12 mouse cellular contexts compared by ENCODE assay signal in genomic region chr2:163439488-163439887, GRCm38 (mm10). TPM values are rescaled to one million over a fixed set of nuclear protein-coding genes. Genes with fewer than 3 reads are reported as not detected.
DNase-seq lines count a peak whose midpoint lies in the region; ATAC-seq and TF ChIP-seq lines count a peak whose summit lies in the region.
"Had no signal": no experiment of that assay in that cellular context is flagged by ENCODE, and none has a peak within 500 bp of the region (broad histone marks: within the 10 kb centered on the region; RNA-seq: fewer than 3 reads in every experiment).

No protein-coding gene starts in this region.

- H3K9me3 ChIP-seq in forebrain, embryonic 13.5 days (replicated peaks) = no peaks in the 10 kb centered on the region
- no peaks in the 10 kb centered on the region for H3K9me3 ChIP-seq in hindbrain, postnatal 0 days (ENCODE audit: low read length)
- H3K9me3 ChIP-seq in neural tube, embryonic 13.5 days = no peaks in the 10 kb centered on the region
- H3K9me3 ChIP-seq in liver, embryonic 11.5 days (ENCODE audit: control insufficient read depth, low read length) = no peaks in the 10 kb centered on the region
- H3K9me3 ChIP-seq: lung, embryonic 15.5 days had no signal

- H3K9ac ChIP-seq in forebrain, embryonic 13.5 days = peak overlapping the region; percentile 84
- peak overlapping the region; percentile 78 for H3K9ac ChIP-seq in hindbrain, postnatal 0 days (replicated peaks; ENCODE audit: low read length)
- H3K9ac ChIP-seq in neural tube, embryonic 13.5 days = peak overlapping the region; percentile 90
- H3K9ac ChIP-seq in liver, embryonic 11.5 days (ENCODE audit: low read depth, low read length) = no peak overlapping the region
- H3K9ac ChIP-seq: lung, embryonic 15.5 days had no signal

- 0 out of 2 replicates have a peak, but pooled peaks cover 3% of the 10 kb centered on the region for H3K27me3 ChIP-seq in forebrain, embryonic 13.5 days
- no peaks in the 10 kb centered on the region for H3K27me3 ChIP-seq in hindbrain, postnatal 0 days (ENCODE audit: insufficient read depth, low read length)
- no peaks in the 10 kb centered on the region for H3K27me3 ChIP-seq in neural tube, embryonic 13.5 days
- H3K27me3 ChIP-seq in liver, embryonic 11.5 days (replicated peaks; ENCODE audit: control insufficient read depth, insufficient read depth, low read length) = peaks cover 18% of the 10 kb centered on the region

- peak; percentile 36 to 41 for DNase-seq in cerebellum, postnatal 10 days
- DNase-seq in cerebellum, adult 11-12 months = no peak
- no peak for DNase-seq in hindbrain, postnatal 0 days (ENCODE audit: low spot score)
- no peak for DNase-seq in natural killer cell, adult 2 months (ENCODE audit: low spot score in 2 of 2)
- DNase-seq in liver, embryonic 11.5 days (ENCODE audit: low spot score) = no peak
- DNase-seq in heart, postnatal 36 days = no peak

- no peak for TF ChIP-seq CTCF in hindbrain, postnatal 0 days (IDR thresholded peaks at IDR 0.05; ENCODE audit: low read depth)

- H3K36me3 ChIP-seq in forebrain, embryonic 13.5 days (ENCODE audit: poor library complexity, severe bottlenecking) = no peaks in the 10 kb centered on the region
- no peaks in the 10 kb centered on the region for H3K36me3 ChIP-seq in hindbrain, postnatal 0 days (ENCODE audit: insufficient read depth, low read length)
- peaks cover 9% of the 10 kb centered on the region; the same call in 1 of the 2 replicates for H3K36me3 ChIP-seq in neural tube, embryonic 13.5 days
- H3K36me3 ChIP-seq in liver, embryonic 11.5 days (ENCODE audit: control insufficient read depth, insufficient read depth, low read length) = no peaks in the 10 kb centered on the region
- H3K36me3 ChIP-seq: lung, embryonic 15.5 days had no signal

- no peak for ATAC-seq in forebrain, embryonic 13.5 days
- ATAC-seq in hindbrain, postnatal 0 days = no peak
- no peak for ATAC-seq in neural tube, embryonic 13.5 days (ENCODE audit: low read depth)
- ATAC-seq in liver, embryonic 11.5 days (replicated peaks; ENCODE audit: low FRiP score) = no peak

- peak overlapping the region; percentile 71 for H3K4me2 ChIP-seq in forebrain, embryonic 13.5 days
- peak overlapping the region; percentile 79 for H3K4me2 ChIP-seq in hindbrain, postnatal 0 days (ENCODE audit: low read depth, low read length)
- H3K4me2 ChIP-seq in neural tube, embryonic 13.5 days = peak overlapping the region; percentile 82
- H3K4me2 ChIP-seq in liver, embryonic 11.5 days = no peak overlapping the region

- intact Hi-C loops in heart, postnatal 36 days (cut with DNase I) = no loop called here

- H3K27ac ChIP-seq in forebrain, embryonic 13.5 days = peak overlapping the region; percentile 71; the same call in 1 of the 2 replicates
- peak overlapping the region; percentile 88; the same call in 1 of the 2 replicates for H3K27ac ChIP-seq in hindbrain, postnatal 0 days
- H3K27ac ChIP-seq in neural tube, embryonic 13.5 days (replicated peaks) = 0 out of 2 replicates have a peak overlapping the region, but pooled peaks have one; percentile 90
- no peak overlapping the region for H3K27ac ChIP-seq in liver, embryonic 11.5 days (ENCODE audit: low read depth, low read length)
- H3K27ac ChIP-seq: lung, embryonic 15.5 days had no signal

- peaks cover 33% of the 10 kb centered on the region for H3K4me1 ChIP-seq in forebrain, embryonic 13.5 days
- H3K4me1 ChIP-seq in hindbrain, postnatal 0 days (ENCODE audit: insufficient read depth, low read length) = peaks cover 5% of the 10 kb centered on the region; the same call in 1 of the 2 replicates
- peaks cover 33% of the 10 kb centered on the region for H3K4me1 ChIP-seq in neural tube, embryonic 13.5 days (replicated peaks)
- H3K4me1 ChIP-seq in liver, embryonic 11.5 days (replicated peaks; ENCODE audit: control insufficient read depth, insufficient read depth, low read length) = no peaks in the 10 kb centered on the region

- peak overlapping the region; percentile 80 for H3K4me3 ChIP-seq in forebrain, embryonic 13.5 days
- peak overlapping the region; percentile 67 for H3K4me3 ChIP-seq in hindbrain, postnatal 0 days (ENCODE audit: low read length)
- H3K4me3 ChIP-seq in neural tube, embryonic 13.5 days = peak overlapping the region; percentile 78
- H3K4me3 ChIP-seq in liver, embryonic 11.5 days (ENCODE audit: low read depth, low read length) = no peak overlapping the region

- 80% methylated on average over 1 of the region's 1 CpGs for WGBS in forebrain, embryonic 13.5 days
- 87% methylated on average over 1 of the region's 1 CpGs for WGBS in hindbrain, postnatal 0 days
- WGBS in neural tube, embryonic 13.5 days = 77% methylated on average over 1 of the region's 1 CpGs
- 56% methylated on average over 1 of the region's 1 CpGs for WGBS in liver, embryonic 11.5 days

RNA-seq across cellular contexts. Expression of gene Gdap1l1, which starts 1.2 kb away (rescaled TPM):
- polyA plus RNA-seq in forebrain, embryonic 13.5 days (2015; fragmentation: Nextera tagmentation; extraction: Ambion mirVana) = 79.5 and 82.0 TPM in 2 replicates
- 132 and 149 TPM in 2 replicates for total RNA-seq in hindbrain, postnatal 0 days (2014; rRNA removed)
- polyA plus RNA-seq in hindbrain, postnatal 0 days (2015; fragmentation: Nextera tagmentation; extraction: Ambion mirVana) = 120 and 123 TPM in 2 replicates
- polyA plus RNA-seq in neural tube, embryonic 13.5 days (2015; fragmentation: Nextera tagmentation; extraction: Ambion mirVana) = 115 and 117 TPM in 2 replicates
- 1.4 and 1.7 TPM in 2 replicates for polyA plus RNA-seq in liver, embryonic 11.5 days (2014; fragmentation: Nextera tagmentation; extraction: Ambion mirVana)
- not detected for total RNA-seq in heart, postnatal 36 days (2021)
- total RNA-seq: gastrocnemius, postnatal 4 days; megakaryocyte-erythroid progenitor cell, adult 5-6 weeks had no signal
- polyA plus RNA-seq: heart, postnatal 0 days had no signal

RNA-seq across cellular contexts. Expression of gene Oser1, which starts 15.0 kb away (rescaled TPM):
- polyA plus RNA-seq in forebrain, embryonic 13.5 days (2015; fragmentation: Nextera tagmentation; extraction: Ambion mirVana) = 80.1 and 83.3 TPM in 2 replicates
- 22.9 and 29.5 TPM in 2 replicates for total RNA-seq in hindbrain, postnatal 0 days (2014; rRNA removed)
- 59.6 and 60.5 TPM in 2 replicates for polyA plus RNA-seq in hindbrain, postnatal 0 days (2015; fragmentation: Nextera tagmentation; extraction: Ambion mirVana)
- 74.5 and 83.4 TPM in 2 replicates for polyA plus RNA-seq in neural tube, embryonic 13.5 days (2015; fragmentation: Nextera tagmentation; extraction: Ambion mirVana)
- polyA plus RNA-seq in liver, embryonic 11.5 days (2014; fragmentation: Nextera tagmentation; extraction: Ambion mirVana) = 61.0 and 67.8 TPM in 2 replicates
- total RNA-seq in heart, postnatal 36 days (2021) = 10 to 100 TPM; 21.9 TPM

RNA-seq across cellular contexts. Expression of gene Fitm2, which starts 32.9 kb away (rescaled TPM):
- 10.2 and 11.0 TPM in 2 replicates for polyA plus RNA-seq in forebrain, embryonic 13.5 days (2015; fragmentation: Nextera tagmentation; extraction: Ambion mirVana)
- total RNA-seq in hindbrain, postnatal 0 days (2014; rRNA removed) = 26.5 and 33.2 TPM in 2 replicates
- 14.9 and 15.1 TPM in 2 replicates for polyA plus RNA-seq in hindbrain, postnatal 0 days (2015; fragmentation: Nextera tagmentation; extraction: Ambion mirVana)
- 15.0 and 16.5 TPM in 2 replicates for polyA plus RNA-seq in neural tube, embryonic 13.5 days (2015; fragmentation: Nextera tagmentation; extraction: Ambion mirVana)
- 8.1 and 9.0 TPM in 2 replicates for polyA plus RNA-seq in liver, embryonic 11.5 days (2014; fragmentation: Nextera tagmentation; extraction: Ambion mirVana)
- total RNA-seq in heart, postnatal 36 days (2021) = 100 to 1,000 TPM; 196 to 197 TPM

RNA-seq across cellular contexts. Expression of gene Jph2, which starts 41.7 kb away (rescaled TPM):
- polyA plus RNA-seq in forebrain, embryonic 13.5 days (2015; fragmentation: Nextera tagmentation; extraction: Ambion mirVana) = 0.12 and 0.18 TPM in 2 replicates
- 1.2 and 1.4 TPM in 2 replicates for total RNA-seq in hindbrain, postnatal 0 days (2014; rRNA removed)
- 0.83 and 0.88 TPM in 2 replicates for polyA plus RNA-seq in hindbrain, postnatal 0 days (2015; fragmentation: Nextera tagmentation; extraction: Ambion mirVana)
- 0.57 and 0.84 TPM in 2 replicates for polyA plus RNA-seq in neural tube, embryonic 13.5 days (2015; fragmentation: Nextera tagmentation; extraction: Ambion mirVana)
- 0.19 and 0.26 TPM in 2 replicates for polyA plus RNA-seq in liver, embryonic 11.5 days (2014; fragmentation: Nextera tagmentation; extraction: Ambion mirVana)
- 100 to 1,000 TPM; 323 to 334 TPM for total RNA-seq in heart, postnatal 36 days (2021)
- total RNA-seq: megakaryocyte-erythroid progenitor cell, adult 5-6 weeks had no signal

RNA-seq across cellular contexts. Expression of gene R3hdml, which starts 52.6 kb away (rescaled TPM):
- polyA plus RNA-seq in forebrain, embryonic 13.5 days (2015; fragmentation: Nextera tagmentation; extraction: Ambion mirVana) = 0.16 TPM in 1 of 2 replicates, not detected in the other
- total RNA-seq in hindbrain, postnatal 0 days (2014; rRNA removed) = 0.73 and 2.1 TPM in 2 replicates
- polyA plus RNA-seq in hindbrain, postnatal 0 days (2015; fragmentation: Nextera tagmentation; extraction: Ambion mirVana) = 1.0 TPM in 2 replicates
- polyA plus RNA-seq in neural tube, embryonic 13.5 days (2015; fragmentation: Nextera tagmentation; extraction: Ambion mirVana) = not detected in 2 replicates
- not detected in 2 replicates for polyA plus RNA-seq in liver, embryonic 11.5 days (2014; fragmentation: Nextera tagmentation; extraction: Ambion mirVana)
- not detected for total RNA-seq in heart, postnatal 36 days (2021)
- total RNA-seq: gastrocnemius, postnatal 4 days; megakaryocyte-erythroid progenitor cell, adult 5-6 weeks had no signal
- polyA plus RNA-seq: heart, postnatal 0 days had no signal

Comparison
In these comparisons a context has a peak if more than half of its experiments do, and no peak if none do; other contexts are left out.
1. DNase-seq: peak in cerebellum, postnatal 10 days (2 of 2); none in cerebellum, adult 11-12 months (single experiment), hindbrain, postnatal 0 days (single experiment), natural killer cell, adult 2 months (0 of 2), liver, embryonic 11.5 days (single experiment) and heart, postnatal 36 days (0 of 2).
2. RNA of gene Gdap1l1, which starts 1.2 kb away (polyA plus RNA-seq): 120 to 123 TPM in hindbrain, postnatal 0 days, 115 to 117 TPM in neural tube, embryonic 13.5 days and 79.5 to 82.0 TPM in forebrain, embryonic 13.5 days; 1.4 to 1.7 TPM in liver, embryonic 11.5 days; every median in the first group is over 10 times any median in the second.